Mouse (Mus musculus): ENCODE results near the gene Stac2.

Gene Stac2

GRCm38 (mm10) chr11:97995564-97996288 lies 57.5 kb downstream of the Stac2 start, which contains the start of gene Arl5c:
Gene Arl5c, minus strand, starts transcription at chr11:97996181.
- DNase-seq = peak in 1 of 2 experiments; percentile 30

GRCm38 (mm10) chr11:97994539-97995100 lies 58.6 kb downstream of the Stac2 start:
- peak; percentile 75 to 86 for DNase-seq

GRCm38 (mm10) chr11:97988530-97989096 lies 64.6 kb downstream of the Stac2 start:
- DNase-seq = peak; percentile 91 to 93

GRCm38 (mm10) chr11:97987551-97988526 lies 65.4 kb downstream of the Stac2 start:
- peak; percentile 96 to 97 for DNase-seq

- DNase-seq = no peak
These were observed 66.4 kb downstream of the Stac2 start for GRCm38 (mm10) chr11:97986738-97987465.

Data from cerebellum, postnatal 14 days (tissue).